8 mouse cellular contexts compared by ENCODE assay signal in genomic region chr11:101551751-101552475, GRCm38 (mm10). TPM values are rescaled to one million over a fixed set of nuclear protein-coding genes. Genes with fewer than 3 reads are reported as not detected.
DNase-seq lines count a peak whose midpoint lies in the region; ATAC-seq lines count a peak whose summit lies in the region.

Gene Brca1, minus strand, starts transcription at chr11:101551955.
Gene Nbr1, plus strand, starts transcription at chr11:101552149.

- peak; percentile 78 to 80 for ATAC-seq in hematopoietic stem cell, adult 5-6 weeks (replicated peaks in 1 of 2; ENCODE audit: insufficient read depth in 1 of 2, low FRiP score in 2 of 2, low TSS enrichment in 1 of 2, low read depth in 1 of 2, poor library complexity in 2 of 2, severe bottlenecking in 2 of 2)
- ATAC-seq in lung, embryonic 16.5 days (ENCODE audit: low read depth), result peak; percentile 82

- H3K36me3 ChIP-seq in lung, embryonic 16.5 days (ENCODE audit: control insufficient read depth, insufficient read depth, low read length), result peaks cover 14% of the 10 kb centered on the region

- H3K9me3 ChIP-seq in lung, embryonic 16.5 days (ENCODE audit: control insufficient read depth, low read length), result no peaks in the 10 kb centered on the region

- peak within 1 kb of the TSS; percentile 87 for H3K4me3 ChIP-seq in lung, embryonic 16.5 days (ENCODE audit: low read length)

- WGBS in lung, embryonic 16.5 days, result under 1% methylated on average over 43 of the region's 43 CpGs

- peaks cover 16% of the 10 kb centered on the region for H3K4me1 ChIP-seq in lung, embryonic 16.5 days (replicated peaks; ENCODE audit: control insufficient read depth, insufficient read depth, low read length)

- H3K9ac ChIP-seq in lung, embryonic 16.5 days (ENCODE audit: low read length), result peak within 1 kb of the TSS; percentile 90

- H3K4me2 ChIP-seq in lung, embryonic 16.5 days (ENCODE audit: low read depth, low read length), result peak within 1 kb of the TSS; percentile 87

- no peaks in the 10 kb centered on the region for H3K27me3 ChIP-seq in lung, embryonic 16.5 days (ENCODE audit: control insufficient read depth, insufficient read depth, low read depth, low read length)

- peak; percentile 98 for DNase-seq in MEL-GATA-1-ER (ENCODE audit: extremely low read depth, low read depth)
- peak; percentile 90 for DNase-seq in cerebellum, adult 8-10 months
- peak; percentile 98 for DNase-seq in forelimb bud, embryonic 11.5 days (ENCODE audit: low read depth, low spot score)
- DNase-seq in layer of hippocampus, adult 9-10 months (ENCODE audit: low spot score), result peak; percentile 98
- peak; percentile 85 for DNase-seq in ovary, postnatal 10 days (ENCODE audit: low spot score)
- peak; percentile 84 to 86 for DNase-seq in thymus, postnatal 10 days (ENCODE audit: low spot score in 2 of 2)

- peak within 1 kb of the TSS; percentile 96 for H3K27ac ChIP-seq in lung, embryonic 16.5 days (ENCODE audit: low read length)

RNA-seq across cellular contexts. Expression of gene Brca1, which starts in this region (rescaled TPM):
- total RNA-seq in hematopoietic stem cell, adult 5-6 weeks (2017), result 38.6 and 42.1 TPM in 2 replicates
- polyA plus RNA-seq in lung, embryonic 16.5 days (2015; fragmentation: Nextera tagmentation; extraction: Ambion mirVana), result 13.2 and 14.1 TPM in 2 replicates

RNA-seq across cellular contexts. Expression of gene Nbr1, which starts in this region (rescaled TPM):
- 85.9 and 90.5 TPM in 2 replicates for total RNA-seq in hematopoietic stem cell, adult 5-6 weeks (2017)
- polyA plus RNA-seq in lung, embryonic 16.5 days (2015; fragmentation: Nextera tagmentation; extraction: Ambion mirVana), result 77.7 and 87.5 TPM in 2 replicates

Comparison
In these comparisons a context has a peak if more than half of its experiments do, and no peak if none do; other contexts are left out.
1. Peak in every context shown above with its lines: DNase-seq, ATAC-seq, H3K4me3 ChIP-seq and H3K27ac ChIP-seq.